Mouse (Mus musculus): Measurements from ENCODE around the gene Numb. TPM values are rescaled to one million over a fixed set of nuclear protein-coding genes. Genes with fewer than 3 reads are reported as not detected.

The Numb gene
- polyA plus RNA-seq, 1 experiment from 2014 or later, result 27.2 TPM

DNA sequence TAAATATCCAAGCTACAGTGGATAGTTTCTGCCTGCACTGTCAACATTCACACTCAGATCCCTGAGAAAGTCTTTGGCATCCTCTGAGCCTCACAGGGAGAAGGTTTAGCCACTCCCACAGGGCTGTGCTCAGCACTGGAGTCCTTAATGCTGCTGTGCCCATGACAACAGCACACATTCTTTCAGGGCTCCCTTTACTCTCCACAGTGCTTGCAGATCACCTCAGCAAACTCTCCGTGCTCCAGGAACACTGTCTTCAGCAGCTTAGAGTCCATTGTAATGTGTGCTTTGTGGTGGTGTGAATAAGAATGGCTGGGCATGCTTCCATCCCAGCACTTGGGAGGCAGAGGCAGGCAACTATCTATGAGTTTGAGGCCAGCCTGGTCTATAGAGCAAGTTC lies 172.5 kb downstream of the Numb start:
- Histone ChIP-seq H3K4me1 (ENCODE audit: control insufficient read depth, insufficient read depth, low read length) (no peaks in the 10 kb centered on the region), H3K4me2 (no peak overlapping the region), H3K9ac (ENCODE audit: low read length) (no peak overlapping the region), H3K27ac (ENCODE audit: low read depth, low read length) (no peak overlapping the region), H3K4me3 (ENCODE audit: low read depth, low read length) (no peak overlapping the region), H3K9me3 (ENCODE audit: control insufficient read depth, low read length) (no peaks in the 10 kb centered on the region), H3K27me3 (ENCODE audit: control insufficient read depth, insufficient read depth, low read length) (no peaks in the 10 kb centered on the region), H3K36me3 (ENCODE audit: control insufficient read depth, insufficient read depth, low read length) (no peaks in the 10 kb centered on the region)
- DNase-seq (ENCODE audit: low spot score, missing footprints) (no peak), ATAC-seq (ENCODE audit: low FRiP score) (no peak)
- WGBS, result 55% methylated on average over 1 of the region's 1 CpGs

Other genes starting within 250 kb of the Numb start
- 75.2 and 76.2 TPM in 2 replicates for gene Psen1, start 233.8 kb downstream of the Numb start, polyA plus RNA-seq (2014; fragmentation: Nextera tagmentation; extraction: Ambion mirVana)
- 0.04 TPM in 1 of 2 replicates, not detected in the other for gene Papln, start 158.3 kb downstream of the Numb start, polyA plus RNA-seq (2014; fragmentation: Nextera tagmentation; extraction: Ambion mirVana)
- gene Riox1, start 28.7 kb upstream of the Numb start, polyA plus RNA-seq (2014; fragmentation: Nextera tagmentation; extraction: Ambion mirVana), result 13.6 and 15.3 TPM in 2 replicates
- not detected in 2 replicates for gene Heatr4, start 62.9 kb upstream of the Numb start, polyA plus RNA-seq (2014; fragmentation: Nextera tagmentation; extraction: Ambion mirVana)
- 11.6 and 13.2 TPM in 2 replicates for gene Acot2, start 65.9 kb upstream of the Numb start, polyA plus RNA-seq (2014; fragmentation: Nextera tagmentation; extraction: Ambion mirVana)
- gene Acot1, start 87.6 kb upstream of the Numb start, polyA plus RNA-seq (2014; fragmentation: Nextera tagmentation; extraction: Ambion mirVana), result 47.5 and 48.5 TPM in 2 replicates
- gene Acot4, start 116.4 kb upstream of the Numb start, polyA plus RNA-seq (2014; fragmentation: Nextera tagmentation; extraction: Ambion mirVana), result 0.10 and 0.22 TPM in 2 replicates
- not detected in 2 replicates for gene Gm49366, start 117.0 kb upstream of the Numb start, polyA plus RNA-seq (2014; fragmentation: Nextera tagmentation; extraction: Ambion mirVana)
- gene Acot3, start 130.2 kb upstream of the Numb start, polyA plus RNA-seq (2014; fragmentation: Nextera tagmentation; extraction: Ambion mirVana), result 0.18 and 0.39 TPM in 2 replicates
- gene Acot5, start 147.4 kb upstream of the Numb start, polyA plus RNA-seq (2014; fragmentation: Nextera tagmentation; extraction: Ambion mirVana), result not detected in 2 replicates
- 1.2 and 1.6 TPM in 2 replicates for gene Acot6, start 178.7 kb upstream of the Numb start, polyA plus RNA-seq (2014; fragmentation: Nextera tagmentation; extraction: Ambion mirVana)
- 4.9 and 5.4 TPM in 2 replicates for gene Dnal1, start 192.4 kb upstream of the Numb start, polyA plus RNA-seq (2014; fragmentation: Nextera tagmentation; extraction: Ambion mirVana)
- gene Pnma1, start 226.6 kb upstream of the Numb start, polyA plus RNA-seq (2014; fragmentation: Nextera tagmentation; extraction: Ambion mirVana), result 3.4 and 3.8 TPM in 2 replicates